Mouse (Mus musculus) inflammation-experienced regulatory T-cells, adult 6 months (primary cell): ENCODE measurements around the gene Tomm40l. TPM values are rescaled to one million over a fixed set of nuclear protein-coding genes. Genes with fewer than 3 reads are reported as not detected.

Source experiments
- ATAC-seq: one replicate; pipeline ENCODE4 v1.8.0; 2017
- polyA plus RNA-seq, 3 experiments: library from polyadenylated mRNA; unstranded; fragments of 100-300 nt; shearing (Covaris generic); gene quantifications; one replicate each; pipeline ENCODE4 v1.2.1; 2017

The Tomm40l gene
- polyA plus RNA-seq, 3 experiments from 2014 or later: 24.1 to 34.6 (median 28.7) TPM

- ATAC-seq: no peak
These were observed 29.0 kb downstream of the Tomm40l start for GRCm38 (mm10) chr1:171193093-171193840.

- no peak for ATAC-seq
These were observed 30.0 kb downstream of the Tomm40l start for GRCm38 (mm10) chr1:171192283-171192682.

- ATAC-seq: no peak
These were observed 31.5 kb downstream of the Tomm40l start for GRCm38 (mm10) chr1:171190832-171191231.

- no peak for ATAC-seq
These were observed 32.7 kb downstream of the Tomm40l start for GRCm38 (mm10) chr1:171189476-171190114.

GRCm38 (mm10) chr1:171189046-171189445, 33.3 kb downstream of the Tomm40l start:
- no peak for ATAC-seq

- no peak for ATAC-seq
These were observed 34.2 kb downstream of the Tomm40l start for GRCm38 (mm10) chr1:171187851-171188700.

- ATAC-seq: no peak
These were observed 36.7 kb downstream of the Tomm40l start for GRCm38 (mm10) chr1:171185655-171186054.

GRCm38 (mm10) chr1:171184314-171184713, 38.0 kb downstream of the Tomm40l start:
- peak; percentile 89 for ATAC-seq

GRCm38 (mm10) chr1:171183620-171184019, 38.7 kb downstream of the Tomm40l start:
- ATAC-seq: no peak

GRCm38 (mm10) chr1:171183025-171183424, 39.3 kb downstream of the Tomm40l start:
- ATAC-seq: no peak

- no peak for ATAC-seq
These were observed 42.7 kb downstream of the Tomm40l start for GRCm38 (mm10) chr1:171179487-171180171.

GRCm38 (mm10) chr1:171172779-171173178, 49.5 kb downstream of the Tomm40l start:
- no peak for ATAC-seq

- ATAC-seq: no peak
These were observed 51.2 kb downstream of the Tomm40l start for GRCm38 (mm10) chr1:171171138-171171537.

GRCm38 (mm10) chr1:171169913-171170312, 52.4 kb downstream of the Tomm40l start:
- ATAC-seq: no peak

- ATAC-seq: no peak
These were observed 53.4 kb downstream of the Tomm40l start for GRCm38 (mm10) chr1:171168906-171169305.

Other genes starting within 250 kb of the Tomm40l start
- gene Fcgr2b, start 246.0 kb downstream of the Tomm40l start, polyA plus RNA-seq: 1 to 10 TPM in 2 of 3 experiments, under 1 TPM in 1; 0.70 to 1.4 (median 1.2) TPM
- not detected for gene Fcgr4, start 203.6 kb downstream of the Tomm40l start, polyA plus RNA-seq
- 1 to 10 TPM in 1 of 3 experiments, under 1 TPM in 1, not detected in 1; 0.98 to 1.5 TPM for gene Fcgr3, start 157.6 kb downstream of the Tomm40l start, polyA plus RNA-seq
- gene Cfap126, start 108.6 kb downstream of the Tomm40l start, polyA plus RNA-seq: 1 to 10 TPM; 3.2 to 7.6 (median 6.6) TPM
- 100 to 1,000 TPM; 115 to 153 (median 125) TPM for gene Sdhc, start 71.9 kb downstream of the Tomm40l start, polyA plus RNA-seq
- not detected for gene Mpz, start 71.8 kb downstream of the Tomm40l start, polyA plus RNA-seq
- gene Pcp4l1, start 26.2 kb downstream of the Tomm40l start, polyA plus RNA-seq: not detected
- under 1 TPM; 0.39 to 0.75 (median 0.75) TPM for gene Nr1i3, start 8.5 kb downstream of the Tomm40l start, polyA plus RNA-seq
- gene Apoa2, start 2.5 kb upstream of the Tomm40l start, polyA plus RNA-seq: not detected
- 10 to 100 TPM in 1 of 3 experiments, not detected in 2; 10.7 TPM for gene Fcer1g, start 11.9 kb upstream of the Tomm40l start, polyA plus RNA-seq
- gene Adamts4, start 27.9 kb upstream of the Tomm40l start, polyA plus RNA-seq: under 1 TPM in 1 of 3 experiments, not detected in 2; 0.09 TPM
- 100 to 1,000 TPM; 106 to 120 (median 119) TPM for gene Ndufs2, start 28.9 kb upstream of the Tomm40l start, polyA plus RNA-seq
- gene B4galt3, start 47.8 kb upstream of the Tomm40l start, polyA plus RNA-seq: 10 to 100 TPM; 35.3 to 68.9 (median 60.8) TPM
- 10 to 100 TPM; 38.2 to 90.1 (median 78.6) TPM for gene Ppox, start 58.7 kb upstream of the Tomm40l start, polyA plus RNA-seq
- gene Usp21, start 65.5 kb upstream of the Tomm40l start, polyA plus RNA-seq: 10 to 100 TPM; 11.0 to 25.3 (median 15.4) TPM
- gene Ufc1, start 72.5 kb upstream of the Tomm40l start, polyA plus RNA-seq: 100 to 1,000 TPM in 1 of 3 experiments, 10 to 100 TPM in 2; 74.6 to 118 (median 92.5) TPM
- gene Dedd, start 106.6 kb upstream of the Tomm40l start, polyA plus RNA-seq: 10 to 100 TPM; 35.5 to 41.7 (median 39.7) TPM
- gene Nit1, start 123.1 kb upstream of the Tomm40l start, polyA plus RNA-seq: 10 to 100 TPM; 24.6 to 32.9 (median 30.1) TPM
- 10 to 100 TPM; 48.9 to 70.1 (median 58.1) TPM for gene Pfdn2, start 123.2 kb upstream of the Tomm40l start, polyA plus RNA-seq
- 1 to 10 TPM in 1 of 3 experiments, under 1 TPM in 1, not detected in 1; 0.54 to 1.4 TPM for gene Klhdc9, start 138.3 kb upstream of the Tomm40l start, polyA plus RNA-seq
- under 1 TPM in 2 of 3 experiments, not detected in 1; 0.09 to 0.25 TPM for gene Nectin4, start 147.6 kb upstream of the Tomm40l start, polyA plus RNA-seq
- gene Arhgap30, start 166.4 kb upstream of the Tomm40l start, polyA plus RNA-seq: 10 to 100 TPM; 73.5 to 84.6 (median 78.0) TPM
- gene Usf1, start 188.8 kb upstream of the Tomm40l start, polyA plus RNA-seq: 10 to 100 TPM; 46.9 to 62.6 (median 57.2) TPM
- gene Tstd1, start 196.4 kb upstream of the Tomm40l start, polyA plus RNA-seq: 10 to 100 TPM in 2 of 3 experiments, 1 to 10 TPM in 1; 9.8 to 17.9 (median 12.6) TPM
- gene F11r, start 215.0 kb upstream of the Tomm40l start, polyA plus RNA-seq: 1 to 10 TPM in 1 of 3 experiments, under 1 TPM in 2; 0.32 to 1.0 (median 0.55) TPM